Mouse (Mus musculus): ENCODE measurements around the gene Epo. TPM values are rescaled to one million over a fixed set of nuclear protein-coding genes. Genes with fewer than 3 reads are reported as not detected.

Epo gene
- polyA plus RNA-seq, 1 experiment from 2014 or later, result not detected

GRCm38 (mm10) chr5:137512847-137513794, 19.9 kb downstream of the Epo start:
- Histone ChIP-seq H3K27me3 (no peaks in the 10 kb centered on the region), H3K9me3 (no peaks in the 10 kb centered on the region), H3K9ac (no peak overlapping the region), H3K36me3 (no peaks in the 10 kb centered on the region), H3K4me2 (peak overlapping the region; percentile 74), H3K4me1 (replicated peaks) (peaks cover 44% of the 10 kb centered on the region), H3K27ac (replicated peaks) (no peak overlapping the region), H3K4me3 (no peak overlapping the region)
- WGBS, result 80% methylated on average over 11 of the region's 11 CpGs
- ATAC-seq (ENCODE audit: low FRiP score, low read depth), result peak; percentile 38; the same call in 1 of the 2 replicates

GRCm38 (mm10) chr5:137511706-137512105, 21.3 kb downstream of the Epo start:
- 60% methylated on average over 3 of the region's 3 CpGs for WGBS
- Histone ChIP-seq H3K9ac (peak overlapping the region; percentile 98; the same call in 1 of the 2 replicates), H3K36me3 (no peaks in the 10 kb centered on the region), H3K4me1 (replicated peaks) (peaks cover 44% of the 10 kb centered on the region), H3K9me3 (no peaks in the 10 kb centered on the region), H3K27me3 (no peaks in the 10 kb centered on the region), H3K27ac (replicated peaks) (peak overlapping the region; percentile 90; the same call in 1 of the 2 replicates), H3K4me2 (peak overlapping the region; percentile 74), H3K4me3 (peak overlapping the region; percentile 95)
- ATAC-seq (ENCODE audit: low FRiP score, low read depth), result no peak

GRCm38 (mm10) chr5:137510573-137511390, 22.3 kb downstream of the Epo start:
- Histone ChIP-seq H3K9me3 (no peaks in the 10 kb centered on the region), H3K4me3 (peak overlapping the region; percentile 95), H3K4me1 (replicated peaks) (peaks cover 44% of the 10 kb centered on the region), H3K9ac (peak overlapping the region; percentile 98), H3K27me3 (no peaks in the 10 kb centered on the region), H3K4me2 (peak overlapping the region; percentile 74), H3K36me3 (no peaks in the 10 kb centered on the region), H3K27ac (replicated peaks) (peak overlapping the region; percentile 90)
- peak; percentile 15 for ATAC-seq (ENCODE audit: low FRiP score, low read depth)
- under 1% methylated on average over 41 of the region's 83 CpGs for WGBS

- Histone ChIP-seq H3K9me3 (no peaks in the 10 kb centered on the region), H3K4me3 (peak overlapping the region; percentile 95)
- 2% methylated on average over 24 of the region's 52 CpGs for WGBS
Measured at GRCm38 (mm10) chr5:137510014-137510501, 23.0 kb downstream of the Epo start.

GRCm38 (mm10) chr5:137504041-137504440, 29.0 kb downstream of the Epo start:
- Histone ChIP-seq H3K27me3 (no peaks in the 10 kb centered on the region), H3K4me1 (replicated peaks) (peaks cover 24% of the 10 kb centered on the region), H3K36me3 (0 out of 2 replicates have a peak, but pooled peaks cover 3% of the 10 kb centered on the region), H3K9me3 (no peaks in the 10 kb centered on the region), H3K4me2 (no peak overlapping the region), H3K4me3 (no peak overlapping the region), H3K27ac (replicated peaks) (no peak overlapping the region), H3K9ac (no peak overlapping the region)
- no peak for ATAC-seq (ENCODE audit: low FRiP score, low read depth)
- 83% methylated on average over 6 of the region's 6 CpGs for WGBS

More at GRCm38 (mm10) chr5:137510014-137510501, 23.0 kb downstream of the Epo start:
- peak; percentile 71 for ATAC-seq (ENCODE audit: low FRiP score, low read depth)
- H3K36me3 ChIP-seq, result no peaks in the 10 kb centered on the region
- H3K4me1 ChIP-seq (replicated peaks), result peaks cover 44% of the 10 kb centered on the region
- H3K9ac ChIP-seq, result peak overlapping the region; percentile 98
- H3K4me2 ChIP-seq, result peak overlapping the region; percentile 74
- H3K27me3 ChIP-seq, result no peaks in the 10 kb centered on the region
- H3K27ac ChIP-seq (replicated peaks), result peak overlapping the region; percentile 90

- whole genome bisulfite sequencing, result under 1% methylated on average over 26 of the region's 30 CpGs
- peak; percentile 86 for ATAC-seq (ENCODE audit: low FRiP score, low read depth)
Measured at GRCm38 (mm10) chr5:137502667-137503110, 30.4 kb downstream of the Epo start.

GRCm38 (mm10) chr5:137501709-137502666, 31.1 kb downstream of the Epo start, which contains the start of gene Pop7:
Pop7 (minus strand) TSS chr5:137502518.
- peak; percentile 96 for ATAC-seq (ENCODE audit: low FRiP score, low read depth)
- peak within 1 kb of the TSS; percentile 85 for H3K4me2 ChIP-seq
- under 1% methylated on average over 64 of the region's 64 CpGs for WGBS
- peaks cover 24% of the 10 kb centered on the region for H3K4me1 ChIP-seq (replicated peaks)
- no peaks in the 10 kb centered on the region for H3K27me3 ChIP-seq
- H3K9me3 ChIP-seq, result no peaks in the 10 kb centered on the region
- peak within 1 kb of the TSS; percentile 62 for H3K9ac ChIP-seq
- peak within 1 kb of the TSS; percentile 55 for H3K4me3 ChIP-seq
- peak within 1 kb of the TSS; percentile 93 for H3K27ac ChIP-seq (replicated peaks)
- H3K36me3 ChIP-seq, result 0 out of 2 replicates have a peak, but pooled peaks cover 3% of the 10 kb centered on the region

More at GRCm38 (mm10) chr5:137502667-137503110, 30.4 kb downstream of the Epo start:
- H3K27ac ChIP-seq (replicated peaks), result peak overlapping the region; percentile 93
- H3K4me1 ChIP-seq (replicated peaks), result peaks cover 24% of the 10 kb centered on the region
- H3K4me3 ChIP-seq, result peak overlapping the region; percentile 55
- H3K4me2 ChIP-seq, result peak overlapping the region; percentile 85
- H3K27me3 ChIP-seq, result no peaks in the 10 kb centered on the region
- 0 out of 2 replicates have a peak, but pooled peaks cover 3% of the 10 kb centered on the region for H3K36me3 ChIP-seq
- H3K9ac ChIP-seq, result peak overlapping the region; percentile 39
- no peaks in the 10 kb centered on the region for H3K9me3 ChIP-seq

GRCm38 (mm10) chr5:137500186-137500585, 32.9 kb downstream of the Epo start:
- no peak overlapping the region for H3K27ac ChIP-seq (replicated peaks)

GRCm38 (mm10) chr5:137493831-137494230, 39.2 kb downstream of the Epo start:
- Histone ChIP-seq H3K9ac (no peak overlapping the region), H3K4me2 (no peak overlapping the region), H3K4me1 (replicated peaks) (no peaks in the 10 kb centered on the region), H3K9me3 (no peaks in the 10 kb centered on the region), H3K36me3 (no peaks in the 10 kb centered on the region), H3K27ac (replicated peaks) (no peak overlapping the region), H3K27me3 (no peaks in the 10 kb centered on the region), H3K4me3 (no peak overlapping the region)
- 74% methylated on average over 13 of the region's 13 CpGs for WGBS
- ATAC-seq (ENCODE audit: low FRiP score, low read depth), result no peak

More at GRCm38 (mm10) chr5:137500186-137500585, 32.9 kb downstream of the Epo start:
- Histone ChIP-seq H3K36me3 (0 out of 2 replicates have a peak, but pooled peaks cover 3% of the 10 kb centered on the region), H3K4me3 (no peak overlapping the region), H3K9ac (no peak overlapping the region), H3K4me1 (replicated peaks) (peaks cover 24% of the 10 kb centered on the region), H3K9me3 (no peaks in the 10 kb centered on the region), H3K4me2 (no peak overlapping the region), H3K27me3 (no peaks in the 10 kb centered on the region)
- 95% methylated on average over 7 of the region's 7 CpGs for WGBS
- ATAC-seq (ENCODE audit: low FRiP score, low read depth), result no peak

- H3K27ac ChIP-seq (replicated peaks), result no peak overlapping the region
- no peaks in the 10 kb centered on the region for H3K27me3 ChIP-seq
- H3K4me3 ChIP-seq, result no peak overlapping the region
- no peak overlapping the region for H3K9ac ChIP-seq
- no peak overlapping the region for H3K4me2 ChIP-seq
- no peaks in the 10 kb centered on the region for H3K4me1 ChIP-seq (replicated peaks)
- H3K36me3 ChIP-seq, result no peaks in the 10 kb centered on the region
- WGBS, result 58% methylated on average over 4 of the region's 4 CpGs
- no peak for ATAC-seq (ENCODE audit: low FRiP score, low read depth)
- no peaks in the 10 kb centered on the region for H3K9me3 ChIP-seq
Measured at GRCm38 (mm10) chr5:137491559-137491958, 41.5 kb downstream of the Epo start.

Measured in hindbrain, embryonic 15.5 days (tissue).